Mouse (Mus musculus): ENCODE results near the gene Cdkl5. TPM values are rescaled to one million over a fixed set of nuclear protein-coding genes. Genes with fewer than 3 reads are reported as not detected.
"Not testable (repeated sequence)": the region's sequence is repeated elsewhere in the genome, so short reads cannot be mapped to it uniquely, and the experiment has no call there.

Cdkl5 gene
- polyA plus RNA-seq, 1 experiment, result 33.9 TPM

DNA sequence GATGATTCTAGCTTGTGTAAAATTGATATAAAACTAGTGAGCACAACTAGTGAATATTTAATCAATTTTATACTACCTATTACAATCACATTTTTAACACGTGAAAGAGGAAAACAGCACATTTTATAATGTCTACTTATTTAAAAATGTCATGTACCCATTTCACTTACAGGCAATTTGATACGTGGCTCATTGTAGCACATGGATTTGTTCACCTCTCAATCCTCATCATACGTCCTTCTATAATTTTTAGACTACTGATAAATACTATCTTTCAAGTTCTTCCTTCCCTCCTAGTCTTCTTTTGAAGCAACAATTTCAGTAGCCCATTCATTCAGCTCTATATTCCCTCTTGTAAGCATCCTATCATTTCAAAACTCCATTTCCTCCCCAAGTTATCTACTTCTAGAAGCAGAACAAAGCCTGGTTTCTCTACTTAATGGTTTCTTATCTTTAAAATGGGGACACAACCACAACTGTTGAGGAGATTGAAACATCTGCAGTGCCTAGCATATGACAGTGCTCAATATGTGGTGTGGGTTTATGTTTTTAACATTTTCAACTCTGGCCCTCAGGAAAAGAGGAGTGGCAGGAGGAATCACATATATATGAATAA lies 75.4 kb downstream of the Cdkl5 start:
- DNase-seq (ENCODE audit: extremely low spot score in 1 of 2, low spot score in 1 of 2), result no peak

DNA sequence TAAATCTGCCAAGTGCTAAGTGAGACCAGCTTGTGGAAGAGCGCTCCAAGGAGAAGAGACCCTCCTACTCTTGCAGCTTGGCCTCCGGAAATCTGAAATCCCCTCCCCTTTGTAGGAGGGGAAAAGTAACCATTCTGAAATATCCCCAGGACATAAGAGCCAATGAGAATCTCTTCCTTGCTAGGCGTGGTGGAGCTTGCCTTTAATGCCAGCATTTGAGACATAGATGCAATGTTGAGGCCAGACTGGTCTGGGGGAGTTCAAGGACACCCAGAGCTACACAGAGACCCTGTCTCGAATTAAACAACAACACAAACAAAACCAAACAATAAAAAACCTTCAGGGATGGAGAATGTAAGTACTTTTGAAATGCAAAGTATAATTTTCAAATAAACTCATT lies 87.6 kb downstream of the Cdkl5 start, which contains the start of gene Gja6:
Gja6 (minus strand) TSS at position 101 of the 400 bp plus-strand sequence.
- DNase-seq (ENCODE audit: extremely low spot score in 1 of 2, low spot score in 1 of 2), result no peak

DNA sequence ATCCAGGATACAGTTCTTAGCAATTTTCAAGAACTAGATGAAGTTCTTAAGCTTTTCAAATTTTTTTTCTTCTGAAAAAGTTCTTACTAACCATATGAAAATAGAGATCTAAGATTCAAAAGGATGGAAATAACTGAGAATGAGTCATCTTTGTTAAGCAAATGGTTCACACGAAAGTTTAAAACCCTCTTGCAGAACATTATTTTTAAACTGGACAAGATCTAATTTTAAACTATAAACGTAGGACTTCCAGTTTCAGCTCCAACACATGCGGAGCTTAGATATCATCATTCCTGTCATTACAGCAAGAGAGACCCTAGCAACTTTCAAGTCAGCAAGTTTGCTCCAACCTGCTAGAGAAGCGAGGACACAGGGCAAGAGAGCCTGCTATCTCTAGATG lies 88.0 kb downstream of the Cdkl5 start:
- no peak for DNase-seq (ENCODE audit: extremely low spot score in 1 of 2, low spot score in 1 of 2)

DNA sequence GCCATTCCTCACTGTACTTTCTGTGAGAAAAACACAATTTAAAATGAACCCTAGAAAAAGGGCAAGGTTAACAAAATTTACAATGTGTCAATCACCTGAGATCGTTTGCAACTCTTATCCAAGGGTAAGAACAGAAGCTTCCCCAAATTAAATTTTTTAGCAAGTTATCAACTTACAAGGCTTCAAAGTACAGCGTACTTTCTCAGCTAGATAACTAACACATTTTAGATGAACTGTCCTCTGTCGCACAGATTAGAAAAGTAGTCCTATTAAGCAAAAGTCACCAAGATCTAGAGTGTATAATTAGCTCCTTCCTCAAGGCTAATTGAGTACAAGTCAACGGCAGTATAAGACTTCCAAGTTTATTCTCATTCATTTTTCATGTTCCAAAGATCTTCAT lies 88.6 kb downstream of the Cdkl5 start:
- no peak for DNase-seq (ENCODE audit: extremely low spot score in 1 of 2, low spot score in 1 of 2)

DNA sequence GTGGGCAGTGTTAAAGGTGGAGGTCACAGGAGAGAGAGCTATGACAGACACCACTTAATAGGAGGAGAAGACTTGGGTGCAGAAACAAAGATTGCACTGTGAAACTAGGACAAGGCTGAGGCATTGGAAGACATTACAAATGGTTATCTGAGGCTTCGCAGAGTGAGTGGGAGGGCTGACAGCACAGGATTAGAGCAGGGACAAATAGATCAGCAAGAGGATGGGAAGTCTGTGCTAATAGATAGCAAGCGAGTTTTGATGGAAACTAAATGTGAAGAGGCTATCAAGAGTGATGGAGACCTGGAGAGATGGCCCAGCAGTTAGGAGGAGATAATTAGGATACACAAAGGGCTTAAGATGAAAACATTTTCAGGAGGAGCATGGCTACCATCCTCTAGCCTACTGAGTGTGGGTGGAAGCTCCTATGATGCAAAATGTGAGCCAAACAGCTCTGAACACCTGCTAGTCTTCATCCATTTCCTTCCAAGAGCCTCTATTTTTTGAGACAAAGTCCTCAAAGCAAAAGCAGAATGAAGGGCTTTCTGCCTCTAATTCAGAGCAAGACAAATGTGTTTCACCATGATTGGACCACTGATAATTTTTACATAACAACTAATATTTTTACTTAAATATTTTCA lies 89.3 kb downstream of the Cdkl5 start:
- peak in 1 of 2 experiments; percentile 25 for DNase-seq (ENCODE audit: extremely low spot score in 1 of 2, low spot score in 1 of 2)

DNA sequence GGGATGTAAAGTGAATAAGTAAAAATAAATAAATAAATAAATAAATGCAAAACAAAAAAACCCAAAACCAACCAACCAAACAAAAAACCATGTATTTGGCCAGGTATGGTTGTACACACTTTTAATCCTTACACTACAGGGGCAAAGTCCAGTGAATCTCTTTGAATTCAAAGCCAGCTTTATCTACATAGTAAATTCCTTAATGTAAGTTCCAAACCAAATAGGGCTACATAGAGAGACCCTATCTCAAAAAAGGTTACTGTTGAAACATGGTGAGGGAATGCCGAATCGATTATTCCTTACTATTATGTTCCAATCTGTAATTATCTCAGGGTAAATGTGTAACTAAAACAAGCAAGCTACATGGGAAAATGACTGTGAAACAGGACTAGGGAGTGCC lies 93.4 kb downstream of the Cdkl5 start:
- DNase-seq (ENCODE audit: extremely low spot score in 1 of 2, low spot score in 1 of 2), result no peak

DNA sequence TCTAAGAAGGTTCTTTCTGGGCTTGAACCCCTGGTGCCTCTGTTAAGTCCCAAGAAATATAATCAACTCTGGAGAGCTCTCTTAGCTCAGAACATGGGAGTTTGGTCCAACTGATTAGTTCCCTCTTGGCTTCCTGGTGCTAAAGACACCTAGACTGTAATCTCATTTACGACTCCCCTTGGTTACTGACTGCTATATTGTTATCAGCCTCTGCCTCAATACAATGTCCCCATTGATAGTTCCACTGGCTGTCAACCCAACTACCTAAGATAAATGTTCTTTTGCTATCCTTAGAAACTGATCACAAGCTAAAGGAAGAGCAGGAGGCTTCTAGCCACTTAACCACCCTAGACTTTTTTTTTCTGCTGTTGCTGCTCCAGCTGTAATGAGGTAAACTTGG lies 102.4 kb downstream of the Cdkl5 start:
- no peak for DNase-seq (ENCODE audit: extremely low spot score in 1 of 2, low spot score in 1 of 2)

DNA sequence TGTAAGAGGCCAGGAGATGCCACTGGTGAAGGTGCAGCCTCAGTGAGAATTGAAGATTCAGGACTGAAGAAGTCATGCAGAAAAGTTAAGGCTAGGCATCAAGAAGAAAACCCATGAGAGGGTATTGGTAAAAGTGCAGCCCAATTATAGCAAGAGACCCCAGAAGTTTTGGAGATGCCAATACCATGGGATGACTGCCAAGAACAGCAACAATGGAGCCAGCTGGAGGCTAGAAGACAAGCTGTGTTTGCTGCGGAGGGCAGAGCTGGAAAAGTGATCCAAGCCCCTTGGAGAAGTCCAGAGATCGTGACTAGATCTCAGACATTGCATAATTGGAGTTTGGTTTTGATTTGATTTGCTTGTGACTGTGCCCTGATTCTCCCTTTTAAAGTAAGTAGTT lies 108.2 kb downstream of the Cdkl5 start:
- DNase-seq (ENCODE audit: extremely low spot score in 1 of 2, low spot score in 1 of 2), result no peak

DNA sequence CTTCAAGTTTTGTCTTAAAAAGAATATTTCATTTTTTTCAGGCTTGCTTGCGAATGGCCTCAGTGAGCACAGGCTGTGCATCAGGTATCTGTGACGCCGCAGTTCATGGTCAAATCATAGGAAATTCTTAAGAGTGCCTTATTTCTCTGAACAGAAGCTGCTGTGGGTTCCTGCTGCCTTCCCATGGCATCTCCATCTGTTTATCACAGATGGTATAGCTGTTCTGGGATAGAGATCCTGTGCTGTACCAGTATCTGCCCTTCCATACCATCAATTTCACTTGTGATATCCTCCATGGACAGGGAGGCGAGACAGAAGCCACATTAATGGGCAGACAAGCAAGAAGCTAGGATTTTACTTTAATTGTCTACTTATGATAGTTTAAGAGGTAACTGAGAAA lies 127.9 kb downstream of the Cdkl5 start:
- DNase-seq (ENCODE audit: extremely low spot score in 1 of 2, low spot score in 1 of 2), result peak in 1 of 2 experiments; percentile 15

DNA sequence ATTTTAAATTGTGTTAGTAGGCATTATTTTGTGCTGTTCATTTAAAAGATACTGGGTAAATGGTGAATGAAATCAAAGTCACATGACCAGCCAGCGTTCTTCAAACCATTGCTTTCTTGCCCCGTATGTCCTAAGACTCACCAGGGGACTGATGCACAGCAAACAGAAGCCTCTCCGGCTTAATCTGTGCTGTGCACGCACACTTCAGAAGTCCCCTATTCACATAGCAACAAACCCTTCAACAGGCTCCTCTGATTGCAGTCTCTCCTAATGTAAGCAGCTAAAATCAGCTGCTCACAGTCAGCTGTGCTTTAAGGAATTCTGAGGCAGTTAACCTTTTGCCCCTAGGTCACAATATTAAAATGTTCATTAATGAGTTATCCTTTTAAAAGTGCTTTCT lies 129.5 kb downstream of the Cdkl5 start:
- no peak for DNase-seq (ENCODE audit: extremely low spot score in 1 of 2, low spot score in 1 of 2)

DNA sequence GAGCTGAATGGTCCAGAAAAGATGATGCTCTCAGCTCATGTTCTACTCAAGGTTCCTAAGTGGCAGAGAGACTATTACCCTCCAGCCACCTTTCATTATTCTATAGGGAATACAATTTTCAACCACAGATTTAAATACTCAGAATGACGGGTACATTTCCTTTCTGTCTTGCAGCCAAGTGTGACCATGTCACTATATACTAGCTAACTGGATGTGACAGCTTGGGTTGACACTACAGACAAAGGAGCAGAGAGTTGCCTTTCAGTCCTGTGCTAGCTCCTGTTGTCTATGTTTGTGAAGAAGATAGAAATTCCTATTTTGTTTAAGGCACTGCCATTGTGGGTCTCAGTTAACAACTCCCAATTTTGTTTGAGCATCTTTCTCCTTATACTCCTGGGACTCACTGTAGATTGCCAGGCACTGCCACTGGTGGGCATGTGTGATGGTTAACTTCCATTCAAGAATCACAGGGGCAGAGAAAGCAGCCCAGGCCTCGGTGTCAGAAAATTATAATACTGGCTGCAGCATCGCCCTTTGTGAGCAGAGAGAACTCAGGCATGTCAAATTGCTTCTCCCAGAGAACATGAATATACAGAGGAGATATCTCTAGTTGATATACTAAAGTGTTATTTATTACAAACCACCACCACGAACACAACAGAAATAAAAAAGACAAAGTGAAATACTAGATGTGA lies 130.7 kb downstream of the Cdkl5 start:
- no peak for DNase-seq (ENCODE audit: extremely low spot score in 1 of 2, low spot score in 1 of 2)

DNA sequence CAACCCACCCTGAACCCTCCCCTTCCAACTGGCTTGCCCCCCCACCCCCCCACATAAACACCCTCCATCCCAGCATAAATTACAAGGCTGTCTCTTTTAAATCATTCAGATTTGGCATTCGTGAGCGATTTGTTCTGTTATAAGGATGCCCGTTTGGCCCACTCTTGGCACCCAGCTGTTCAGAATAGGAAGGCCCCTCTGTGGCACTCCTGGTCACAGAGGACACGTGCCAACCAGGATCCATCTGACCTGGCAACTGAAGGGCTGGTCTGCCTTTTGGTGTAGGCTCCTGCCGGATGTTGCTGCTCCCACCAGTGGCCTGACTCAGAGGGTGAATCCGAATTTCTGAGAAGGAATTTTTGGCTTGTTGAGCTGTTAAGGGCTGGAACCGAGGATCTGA lies 186.3 kb downstream of the Cdkl5 start:
- DNase-seq (ENCODE audit: extremely low spot score in 1 of 2, low spot score in 1 of 2), result no peak

DNA sequence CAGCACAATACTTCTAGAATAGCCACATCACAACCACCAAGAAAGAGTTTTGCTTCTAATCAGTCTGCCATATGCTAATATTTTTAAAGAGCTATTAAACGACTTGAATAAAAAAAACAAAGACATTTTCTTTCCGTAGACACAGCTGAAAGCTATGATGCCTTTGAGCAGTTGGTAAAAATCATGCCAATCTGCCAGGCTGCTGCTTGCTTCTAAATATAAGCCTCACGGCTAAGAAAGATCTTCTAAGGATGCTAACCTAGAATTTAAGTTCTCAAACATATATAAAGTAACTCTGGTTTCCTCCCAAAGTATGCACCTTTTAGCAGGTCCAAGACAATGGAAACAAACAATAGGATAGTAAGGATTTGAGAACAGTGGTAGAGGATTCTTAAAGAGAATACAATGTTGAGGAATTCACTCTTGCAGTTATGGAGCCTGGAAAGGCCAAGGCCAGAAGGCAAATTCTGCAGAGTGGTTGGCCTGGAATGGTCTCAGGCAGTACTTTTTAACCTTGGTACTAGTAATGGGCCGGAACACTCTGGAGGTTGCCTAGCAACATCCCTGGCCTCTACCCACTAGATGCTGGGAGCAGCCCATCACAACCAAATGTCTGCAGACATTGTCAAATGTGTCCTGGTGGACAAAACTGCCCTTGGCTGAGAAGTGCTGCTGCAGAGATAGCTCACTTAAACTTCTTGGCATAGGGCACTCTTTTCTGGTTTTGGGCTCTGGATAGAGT lies 189.9 kb downstream of the Cdkl5 start:
- peak in 1 of 2 experiments; percentile 39 for DNase-seq (ENCODE audit: extremely low spot score in 1 of 2, low spot score in 1 of 2)

DNA sequence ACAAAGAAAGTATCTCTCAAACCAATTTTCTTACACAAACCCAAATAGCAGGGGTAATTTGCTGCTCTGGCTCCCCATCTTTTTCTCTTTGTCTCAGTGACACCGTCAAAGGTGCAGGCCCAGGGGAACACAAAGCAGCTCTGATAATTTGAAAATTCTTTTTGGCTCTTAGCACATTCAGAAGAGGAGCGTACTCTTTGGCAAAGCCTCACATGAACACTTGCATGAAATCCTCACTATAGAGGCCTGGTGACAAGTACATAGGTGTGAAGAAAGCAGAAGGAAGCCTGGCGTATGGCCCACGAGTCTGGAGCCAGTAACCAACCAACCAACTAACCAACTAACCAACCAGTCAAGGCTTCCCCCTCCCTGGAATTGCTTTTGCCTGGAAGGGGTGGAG lies 199.6 kb downstream of the Cdkl5 start:
- no peak for DNase-seq (ENCODE audit: extremely low spot score in 1 of 2, low spot score in 1 of 2)

DNA sequence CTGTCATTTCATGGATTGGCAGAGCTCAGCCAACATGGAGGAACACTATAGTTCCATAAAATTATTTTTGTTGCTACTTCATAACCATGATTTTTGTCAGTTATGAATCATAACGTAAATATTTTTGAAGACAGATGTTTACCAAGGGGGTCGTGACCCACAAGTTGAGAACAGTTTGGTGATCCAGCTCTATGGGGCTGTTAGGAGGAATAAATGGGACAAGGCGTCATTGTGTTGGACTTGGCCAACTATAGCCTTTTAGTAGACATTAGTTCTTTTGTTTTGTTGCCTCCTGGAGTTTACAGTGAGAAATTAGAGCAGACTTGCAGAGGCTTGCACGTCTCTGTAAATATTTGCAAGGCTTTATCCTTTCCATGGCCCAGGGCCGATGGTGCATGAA lies 212.2 kb downstream of the Cdkl5 start:
- DNase-seq (ENCODE audit: extremely low spot score in 1 of 2, low spot score in 1 of 2), result no peak

DNA sequence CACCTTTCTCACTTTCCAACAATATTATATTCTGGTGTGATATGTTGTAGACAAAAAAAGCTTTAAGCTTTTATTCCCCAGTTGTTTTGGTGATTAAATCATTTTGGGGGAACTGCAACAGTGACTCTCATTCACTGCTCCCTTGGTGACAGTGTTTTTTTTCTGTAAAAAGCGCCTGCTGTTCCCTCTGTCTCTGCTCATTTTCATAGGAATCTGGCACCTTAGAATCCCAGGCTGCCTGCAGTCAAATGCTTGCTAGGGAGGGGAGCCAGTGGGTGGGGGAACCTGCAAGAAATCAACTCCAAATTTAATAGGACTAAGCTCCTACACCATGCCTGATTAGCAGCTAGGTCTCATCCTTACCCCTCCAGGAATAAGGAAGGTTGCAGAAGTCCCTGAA lies 221.5 kb downstream of the Cdkl5 start:
- peak; percentile 19 to 53 for DNase-seq (ENCODE audit: extremely low spot score in 1 of 2, low spot score in 1 of 2)

DNA sequence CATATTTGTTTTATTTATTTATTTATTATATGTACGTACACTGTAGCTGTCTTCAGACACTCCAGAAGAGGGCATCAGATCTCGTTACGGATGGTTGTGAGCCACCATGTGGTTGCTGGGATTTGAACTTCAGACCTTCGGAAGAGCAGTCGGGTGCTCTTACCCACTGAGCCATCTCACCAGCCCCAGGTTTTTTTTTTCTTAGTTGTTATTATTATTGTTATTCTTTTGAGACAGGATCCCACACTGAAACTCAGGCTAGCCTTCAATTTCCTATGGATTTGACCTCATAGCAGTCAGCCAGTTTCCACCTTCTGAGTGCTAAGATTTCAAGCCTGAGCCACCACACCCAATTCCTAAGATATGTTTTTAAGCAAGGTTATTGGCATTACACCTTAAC lies 224.9 kb downstream of the Cdkl5 start:
- not testable (repeated sequence) for DNase-seq (ENCODE audit: extremely low spot score in 1 of 2, low spot score in 1 of 2)

DNA sequence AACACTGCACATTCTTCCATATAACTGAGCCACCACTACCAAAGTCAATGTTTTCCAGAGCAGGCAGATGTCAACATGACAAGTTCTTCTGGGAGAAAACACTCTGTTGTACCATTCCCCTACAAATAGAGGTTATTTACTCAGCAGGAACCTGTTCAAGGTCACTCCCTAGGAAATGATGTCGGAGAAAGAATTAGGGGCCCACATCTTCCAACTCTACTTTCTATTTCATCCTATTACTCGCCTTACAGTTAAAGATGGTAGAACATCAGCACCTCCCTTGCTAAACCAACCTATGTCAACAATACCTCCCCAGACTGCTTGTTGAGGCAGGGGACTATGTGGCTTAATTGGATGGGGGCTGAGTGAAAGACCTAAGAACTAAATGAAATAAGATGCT lies 226.8 kb downstream of the Cdkl5 start, which contains the start of gene Rs1:
Rs1 (plus strand) TSS at position 301 of the 400 bp plus-strand sequence.
- no peak for DNase-seq (ENCODE audit: extremely low spot score in 1 of 2, low spot score in 1 of 2)

DNA sequence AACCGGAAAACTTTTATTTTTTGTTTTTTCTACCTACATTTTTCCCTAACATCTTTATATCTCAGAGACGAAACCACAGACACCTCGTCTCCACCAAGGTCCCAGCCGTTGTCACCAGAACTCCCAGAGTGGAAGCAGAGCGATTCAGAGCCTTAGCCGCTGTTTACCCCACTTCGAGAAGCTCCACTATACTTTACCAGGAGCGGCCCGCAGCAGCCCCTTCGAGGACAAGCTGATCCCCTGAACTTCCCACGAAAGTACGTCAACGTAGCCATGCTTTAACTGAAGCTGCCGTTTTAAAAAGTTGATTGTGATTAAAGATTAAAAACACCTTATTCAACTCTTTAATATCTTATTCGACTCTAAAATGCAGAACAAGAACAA lies 228.3 kb downstream of the Cdkl5 start:
- no peak for DNase-seq (ENCODE audit: extremely low spot score in 1 of 2, low spot score in 1 of 2)

DNA sequence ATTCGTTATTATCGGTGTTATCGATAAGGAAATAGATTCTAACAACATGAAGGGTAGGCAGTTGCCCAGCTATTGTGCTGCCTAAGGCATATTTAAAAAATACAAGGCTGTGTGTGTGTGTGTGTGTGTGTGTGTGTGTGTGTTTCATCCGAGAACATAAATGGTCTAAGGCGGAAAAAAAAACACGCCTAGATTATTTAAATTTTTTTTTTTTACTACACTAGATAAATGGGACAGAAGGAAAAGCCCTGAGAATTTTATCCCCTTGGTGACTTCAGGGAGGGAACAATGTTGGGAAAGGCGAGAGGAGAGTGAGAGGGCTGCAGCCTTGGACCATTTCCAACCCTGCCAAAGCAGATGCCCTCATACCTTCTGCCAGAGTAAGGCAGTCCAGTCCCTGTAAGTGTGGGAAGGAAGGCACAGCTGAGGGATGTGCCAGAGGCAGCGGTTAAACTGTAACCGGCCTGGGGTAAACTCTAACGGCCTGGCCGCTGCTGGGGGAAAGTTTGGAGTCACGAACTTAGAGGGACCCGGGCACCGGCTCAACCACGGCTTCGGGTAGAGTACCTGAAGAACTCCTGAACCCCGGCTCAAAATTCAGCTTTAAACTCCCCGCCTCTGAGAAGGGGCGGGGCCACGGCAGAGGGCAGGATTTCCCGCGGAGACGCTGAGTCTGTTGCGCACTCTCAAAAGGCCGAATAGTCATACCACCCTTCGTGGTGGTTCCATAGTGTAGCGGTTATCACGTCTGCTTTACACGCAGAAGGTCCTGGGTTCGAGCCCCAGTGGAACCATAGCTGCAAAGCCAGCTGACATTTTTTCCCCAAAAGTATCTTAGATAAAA lies 228.9 kb downstream of the Cdkl5 start:
- DNase-seq (ENCODE audit: extremely low spot score in 1 of 2, low spot score in 1 of 2), result peak; percentile 68 to 98
